Mouse (Mus musculus) embryonic facial prominence, embryonic 11.5 days (tissue): ENCODE data around the gene Ergic1. TPM values are rescaled to one million over a fixed set of nuclear protein-coding genes. Genes with fewer than 3 reads are reported as not detected.

Experiments used
- ATAC-seq: fragments of 200-750 bp; cut with Nextera tagmentation; replicated peaks from 2 replicates; pipeline ENCODE4 v1.8.0; 2017; ENCODE audit warnings: low read depth; ENCODE audit not compliant: insufficient number of reproducible peaks, low FRiP score, low TSS enrichment
- DNase-seq: peaks from one replicate; pipeline ENCODE4 v3.0.0-alpha.2; 2015; ENCODE audit warnings: low spot score
- H3K27ac ChIP-seq: fragments of 300-500 bp; sonication (generic); replicated peaks from 2 replicates; pipeline ENCODE4 v1.5.1; 2014; ENCODE audit warnings: mild to moderate bottlenecking, low read depth, low read length, control low read depth
- H3K27me3 ChIP-seq: fragments of 300-500 bp; sonication (generic); 2 replicates; pipeline ENCODE4 v1.6.1; 2014; ENCODE audit warnings: mild to moderate bottlenecking, low read length, moderate library complexity, mixed read lengths; ENCODE audit not compliant: control insufficient read depth, insufficient read depth
- H3K36me3 ChIP-seq: fragments of 300-500 bp; sonication (generic); replicated peaks from 2 replicates; pipeline ENCODE4 v1.6.1; 2014; ENCODE audit warnings: low read depth, mild to moderate bottlenecking, low read length, moderate library complexity, mixed read lengths; ENCODE audit not compliant: control insufficient read depth, insufficient read depth
- H3K4me1 ChIP-seq: fragments of 300-500 bp; sonication (generic); 2 replicates; pipeline ENCODE4 v1.6.1; 2014; ENCODE audit warnings: low read length, mixed read lengths; ENCODE audit not compliant: control insufficient read depth, insufficient read depth
- H3K4me2 ChIP-seq: fragments of 300-500 bp; sonication (generic); 2 replicates; pipeline ENCODE4 v1.6.1; 2014; ENCODE audit warnings: low read depth, mild to moderate bottlenecking, control low read depth, low read length, moderate library complexity
- H3K4me3 ChIP-seq: fragments of 300-500 bp; sonication (generic); 2 replicates; pipeline ENCODE4 v1.5.1; 2014; ENCODE audit warnings: low read depth, low read length, control low read depth
- H3K9ac ChIP-seq: fragments of 300-500 bp; sonication (generic); replicated peaks from 2 replicates; pipeline ENCODE4 v1.6.1; 2014; ENCODE audit warnings: mild to moderate bottlenecking, control low read depth, low read length
- H3K9me3 ChIP-seq: fragments of 300-500 bp; sonication (generic); replicated peaks from 2 replicates; pipeline ENCODE4 v1.6.1; 2016; ENCODE audit warnings: mild to moderate bottlenecking, low read length, inconsistent platforms, mixed read lengths; ENCODE audit not compliant: control insufficient read depth
- WGBS: fragments of 180-500 bp; shearing (Covaris S2); extraction: QIAGEN DNeasy Blood & Tissue Kit; methylation state at CpG from one replicate; pipeline ENCODE4 v1.1.7; 2014; 5-methylcytosine and 5-hydroxymethylcytosine counted together
- polyA plus RNA-seq: library from polyadenylated mRNA; unstranded; fragments of >200 nt; fragmentation: Nextera tagmentation; extraction: Ambion mirVana; gene quantifications from 2 replicates; pipeline ENCODE4 v1.2.1, GENCODE M21; 2014

Ergic1 gene
- polyA plus RNA-seq, 1 experiment from 2014 or later: 138 TPM

GRCm38 (mm10) chr17:26650451-26651363, 89.4 kb downstream of the Ergic1 start:
- Histone ChIP-seq H3K4me1 (no peaks in the 10 kb centered on the region), H3K4me3 (no peak overlapping the region), H3K27ac (no peak overlapping the region), H3K27me3 (no peaks in the 10 kb centered on the region), H3K9me3 (no peaks in the 10 kb centered on the region), H3K9ac (no peak overlapping the region), H3K4me2 (no peak overlapping the region), H3K36me3 (no peaks in the 10 kb centered on the region; the same call in none of the 2 replicates)
- DNase-seq (peak; percentile 5), ATAC-seq (0 out of 2 replicates have a peak, but pooled peaks have one; percentile 48)
- WGBS: 74% methylated on average over 14 of the region's 14 CpGs

- Histone ChIP-seq H3K4me2 (no peak overlapping the region), H3K27me3 (no peaks in the 10 kb centered on the region), H3K36me3 (no peaks in the 10 kb centered on the region; the same call in none of the 2 replicates), H3K9ac (no peak overlapping the region), H3K4me3 (no peak overlapping the region), H3K9me3 (no peaks in the 10 kb centered on the region), H3K4me1 (no peaks in the 10 kb centered on the region), H3K27ac (no peak overlapping the region)
- ATAC-seq (no peak), DNase-seq (peak; percentile 13)
- 49% methylated on average over 19 of the region's 21 CpGs for WGBS
Observed at GRCm38 (mm10) chr17:26658854-26659572, 97.7 kb downstream of the Ergic1 start.

GRCm38 (mm10) chr17:26659573-26659915, 98.3 kb downstream of the Ergic1 start:
- Histone ChIP-seq H3K9me3 (no peaks in the 10 kb centered on the region), H3K27me3 (no peaks in the 10 kb centered on the region), H3K9ac (no peak overlapping the region), H3K4me3 (no peak overlapping the region), H3K4me1 (no peaks in the 10 kb centered on the region), H3K27ac (no peak overlapping the region), H3K4me2 (no peak overlapping the region), H3K36me3 (no peaks in the 10 kb centered on the region; the same call in none of the 2 replicates)
- WGBS: 74% methylated on average over 3 of the region's 3 CpGs
- no peak for DNase-seq
- no peak for ATAC-seq

GRCm38 (mm10) chr17:26660192-26660912, 99.1 kb downstream of the Ergic1 start:
- Histone ChIP-seq H3K4me3 (no peak overlapping the region), H3K36me3 (no peaks in the 10 kb centered on the region; the same call in 1 of the 2 replicates), H3K4me2 (no peak overlapping the region), H3K4me1 (no peaks in the 10 kb centered on the region), H3K27ac (no peak overlapping the region), H3K9me3 (no peaks in the 10 kb centered on the region), H3K27me3 (no peaks in the 10 kb centered on the region), H3K9ac (no peak overlapping the region)
- ATAC-seq (no peak; the same call in 1 of the 2 replicates), DNase-seq (peak; percentile 82)
- 28% methylated on average over 20 of the region's 21 CpGs for WGBS

- DNase-seq (no peak), ATAC-seq (no peak)
- Histone ChIP-seq H3K4me1 (no peaks in the 10 kb centered on the region), H3K9ac (no peak overlapping the region), H3K36me3 (no peaks in the 10 kb centered on the region), H3K4me3 (no peak overlapping the region), H3K9me3 (no peaks in the 10 kb centered on the region), H3K4me2 (no peak overlapping the region), H3K27ac (no peak overlapping the region), H3K27me3 (no peaks in the 10 kb centered on the region)
- 84% methylated on average over 5 of the region's 5 CpGs for WGBS
Observed at GRCm38 (mm10) chr17:26662204-26662603, 100.9 kb downstream of the Ergic1 start.

- Histone ChIP-seq H3K36me3 (no peaks in the 10 kb centered on the region), H3K27ac (no peak within 1 kb of the TSS), H3K4me3 (peak within 1 kb of the TSS; percentile 62), H3K4me2 (peak within 1 kb of the TSS; percentile 80), H3K27me3 (no peaks in the 10 kb centered on the region), H3K4me1 (no peaks in the 10 kb centered on the region), H3K9ac (peak within 1 kb of the TSS; percentile 73), H3K9me3 (no peaks in the 10 kb centered on the region)
- ATAC-seq (peak; percentile 89), DNase-seq (peak; percentile 98)
- 2% methylated on average over 28 of the region's 28 CpGs for WGBS
Observed at GRCm38 (mm10) chr17:26662978-26663683, 101.8 kb downstream of the Ergic1 start, which contains the start of gene Atp6v0e. Atp6v0e (plus strand) TSS chr17:26663231.

GRCm38 (mm10) chr17:26665600-26665999, 104.3 kb downstream of the Ergic1 start:
- H3K27me3 ChIP-seq: no peaks in the 10 kb centered on the region
- H3K4me1 ChIP-seq: no peaks in the 10 kb centered on the region
- no peaks in the 10 kb centered on the region for H3K36me3 ChIP-seq
- no peaks in the 10 kb centered on the region for H3K9me3 ChIP-seq
- ATAC-seq (no peak), DNase-seq (no peak)
- no peak overlapping the region for H3K4me2 ChIP-seq
- WGBS: 83% methylated on average over 4 of the region's 4 CpGs
- no peak overlapping the region for H3K4me3 ChIP-seq
- no peak overlapping the region for H3K9ac ChIP-seq
- H3K27ac ChIP-seq: no peak overlapping the region
